Mouse (Mus musculus) mesoderm, embryonic 11.5 days (tissue): ENCODE measurements around the gene Gm6121.
"Not testable (repeated sequence)": the region's sequence is repeated elsewhere in the genome, so short reads cannot be mapped to it uniquely, and the experiment has no call there.

Experiments
- DNase-seq: peaks from one replicate; pipeline ENCODE4 v3.0.0-alpha.2; 2012; ENCODE audit warnings: low read depth, low spot score

Gene Gm6121

DNA sequence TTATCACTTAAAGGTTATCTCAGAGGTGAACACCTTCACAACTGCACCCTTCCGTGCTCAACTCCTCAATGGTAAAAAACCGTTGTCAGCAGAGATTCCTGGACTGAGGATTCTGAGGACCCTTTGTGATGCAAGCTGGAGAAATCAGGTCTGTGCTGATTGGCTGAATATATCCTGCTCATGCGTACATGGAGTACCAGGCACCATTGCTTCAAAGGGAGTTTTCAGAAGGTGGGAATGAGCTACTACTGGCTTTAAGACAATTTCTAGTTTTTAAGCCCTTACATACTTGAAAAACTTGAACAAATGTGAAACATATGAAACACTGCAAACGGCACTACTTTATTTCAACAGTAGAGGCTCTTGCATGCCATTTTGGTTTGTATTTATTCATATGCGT lies at the start of gene Gm6121:
Gene Gm6121, minus strand, starts transcription at position 101 of the 400 bp plus-strand sequence.
- DNase-seq: not testable (repeated sequence)
